Mouse (Mus musculus) kidney, embryonic 14.5 days (tissue): ENCODE measurements around the gene Spink2. TPM values are rescaled to one million over a fixed set of nuclear protein-coding genes. Genes with fewer than 3 reads are reported as not detected.

Experiments
- polyA plus RNA-seq: library from polyadenylated mRNA; unstranded; fragments of >200 nt; fragmentation: Nextera tagmentation; extraction: Ambion mirVana; gene quantifications from 2 replicates; pipeline ENCODE4 v1.2.1, GENCODE M21; 2014

Gene Spink2
- polyA plus RNA-seq, 1 experiment from 2014 or later: 1.6 TPM

Other genes starting within 250 kb of the Spink2 start
- gene Srp72, start 236.8 kb downstream of the Spink2 start, polyA plus RNA-seq: 77.6 and 103 TPM in 2 replicates
- gene Arl9, start 207.4 kb downstream of the Spink2 start, polyA plus RNA-seq: 0.41 TPM in 1 of 2 replicates, not detected in the other
- not detected in 2 replicates for gene Thegl, start 195.4 kb downstream of the Spink2 start, polyA plus RNA-seq
- gene Hopx, start 96.3 kb downstream of the Spink2 start, polyA plus RNA-seq: 2.0 and 3.2 TPM in 2 replicates
- 38.2 and 54.2 TPM in 2 replicates for gene Rest, start 54.0 kb upstream of the Spink2 start, polyA plus RNA-seq
- gene Noa1, start 98.6 kb upstream of the Spink2 start, polyA plus RNA-seq: 31.5 and 33.2 TPM in 2 replicates
- 55.8 and 77.5 TPM in 2 replicates for gene Polr2b, start 98.7 kb upstream of the Spink2 start, polyA plus RNA-seq
- 250 and 252 TPM in 2 replicates for gene Igfbp7, start 196.6 kb upstream of the Spink2 start, polyA plus RNA-seq